Mouse (Mus musculus): ENCODE measurements around the gene Lats2.

- TF ChIP-seq CTCF (IDR thresholded peaks at IDR 0.05; ENCODE audit: low read depth): no peak
- no peak for TF ChIP-seq EP300 (optimal IDR thresholded peaks at IDR 0.05)
Measured at GRCm38 (mm10) chr14:57675481-57675880, 82.7 kb downstream of the Lats2 start.

Measured in stomach, postnatal 0 days (tissue).